Mouse (Mus musculus) embryonic facial prominence, embryonic 10.5 days (tissue): ENCODE data around the gene Gm20765. TPM values are rescaled to one million over a fixed set of nuclear protein-coding genes. Genes with fewer than 3 reads are reported as not detected.

Source experiments
- polyA plus RNA-seq: library from polyadenylated mRNA; unstranded; fragments of >200 nt; fragmentation: Nextera tagmentation; extraction: Ambion mirVana; gene quantifications from 2 replicates; pipeline ENCODE4 v1.2.1, GENCODE M21; 2016

The Gm20765 gene
- polyA plus RNA-seq, 1 experiment from 2014 or later = not detected

Other genes with a start within 250 kb of the Gm20765 start
- gene Gm21293, start 42.5 kb upstream of the Gm20765 start, polyA plus RNA-seq = not detected in 2 replicates
- not detected in 2 replicates for gene Gm6763, start 34.0 kb upstream of the Gm20765 start, polyA plus RNA-seq
- not detected in 2 replicates for gene Gm8764, start 25.5 kb upstream of the Gm20765 start, polyA plus RNA-seq
- gene Gm21304, start 17.0 kb upstream of the Gm20765 start, polyA plus RNA-seq = not detected in 2 replicates
- not detected in 2 replicates for gene Gm21312, start 8.5 kb upstream of the Gm20765 start, polyA plus RNA-seq
- not detected in 2 replicates for gene Gm4340, start 8.5 kb downstream of the Gm20765 start, polyA plus RNA-seq